Mouse (Mus musculus) monocyte, adult 5-6 weeks (primary cell): ENCODE measurements around the gene Olfr670. TPM values are rescaled to one million over a fixed set of nuclear protein-coding genes. Genes with fewer than 3 reads are reported as not detected.
A peak's percentile ranks its signal among the peaks of the same experiment; 100 is the strongest.
"Not testable (repeated sequence)": the region's sequence is repeated elsewhere in the genome, so short reads cannot be mapped to it uniquely, and the experiment has no call there.

Experiments
- ATAC-seq: fragments of 153-309, 156-312 bp; replicated peaks from 2 replicates; pipeline ENCODE4 v1.8.0; 2017; ENCODE audit warnings: mild to moderate bottlenecking; ENCODE audit not compliant: low TSS enrichment, insufficient number of reproducible peaks, severe bottlenecking, poor library complexity, low FRiP score
- total RNA-seq: library from RNA; stranded (forward); fragments of 200-1000, 200-491, 200-594 nt; gene quantifications from 3 replicates; pipeline ENCODE4 v1.2.3, GENCODE M21; 2017

The Olfr670 gene
- not detected in 3 replicates for total RNA-seq

DNA sequence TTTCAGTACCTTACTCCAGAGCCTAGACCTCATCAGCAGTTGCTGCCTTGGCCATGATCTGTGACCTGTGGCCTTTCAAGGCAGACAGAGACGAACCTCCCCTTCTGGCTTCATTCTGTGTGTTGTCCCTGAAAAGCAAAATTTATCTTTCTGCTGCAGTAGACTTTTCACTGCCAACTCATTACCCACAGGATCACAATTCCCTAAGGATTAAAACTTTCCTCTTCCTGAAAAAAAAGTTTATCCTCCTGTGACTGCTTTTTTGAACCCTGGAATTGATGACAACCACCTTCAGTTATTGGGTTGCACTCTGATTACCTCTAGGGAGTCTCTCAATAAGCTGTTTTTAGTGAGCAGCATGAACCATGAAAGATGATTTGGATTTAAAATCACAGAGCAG lies at the start of gene Olfr670:
Olfr670 (minus strand) TSS at position 101 of the 400 bp plus-strand sequence.
- no peak for ATAC-seq

DNA sequence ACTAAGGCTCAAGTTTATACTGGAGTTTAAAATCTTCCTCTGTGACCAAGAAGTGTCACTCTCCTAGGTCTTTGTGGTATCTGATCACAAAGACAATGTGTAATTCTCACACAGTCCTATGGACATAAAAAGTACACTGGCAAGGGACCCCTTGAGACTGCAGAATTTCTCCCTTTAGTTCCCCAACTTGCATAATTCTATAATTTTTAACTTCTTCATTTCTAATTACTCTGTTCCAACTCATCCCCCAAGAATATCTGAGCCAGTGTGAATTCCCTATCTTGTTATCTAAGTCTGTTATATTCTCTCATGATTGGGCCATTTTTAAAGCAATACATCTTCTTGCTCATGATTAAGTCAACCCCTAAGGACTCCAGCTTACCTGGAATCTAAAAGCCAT lies 39.5 kb upstream of the Olfr670 start, which contains the start of gene Olfr672:
Olfr672 (minus strand) TSS at position 101 of the 400 bp plus-strand sequence.
- ATAC-seq, result no peak

DNA sequence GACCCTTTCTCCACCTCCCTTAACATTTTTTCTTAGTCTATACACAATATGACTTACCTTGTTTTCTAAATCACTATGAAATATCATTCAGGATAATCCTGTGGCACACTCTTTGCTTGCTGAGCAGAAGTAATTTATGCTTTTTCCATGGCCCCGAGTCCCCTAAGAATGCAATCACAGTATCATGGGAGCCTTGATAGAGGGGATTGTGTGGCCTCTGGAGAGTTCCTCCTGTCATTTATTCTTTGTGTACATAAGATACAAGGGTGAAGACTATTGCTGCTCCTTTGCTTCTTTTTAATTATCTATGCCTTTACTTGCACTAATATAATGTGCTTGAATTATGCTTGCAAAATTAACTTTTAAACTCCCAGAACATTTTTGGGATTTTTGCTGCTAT lies 16.6 kb upstream of the Olfr670 start, which contains the start of gene Olfr671:
Olfr671 (minus strand) TSS at position 101 of the 400 bp plus-strand sequence.
- ATAC-seq, result no peak

DNA sequence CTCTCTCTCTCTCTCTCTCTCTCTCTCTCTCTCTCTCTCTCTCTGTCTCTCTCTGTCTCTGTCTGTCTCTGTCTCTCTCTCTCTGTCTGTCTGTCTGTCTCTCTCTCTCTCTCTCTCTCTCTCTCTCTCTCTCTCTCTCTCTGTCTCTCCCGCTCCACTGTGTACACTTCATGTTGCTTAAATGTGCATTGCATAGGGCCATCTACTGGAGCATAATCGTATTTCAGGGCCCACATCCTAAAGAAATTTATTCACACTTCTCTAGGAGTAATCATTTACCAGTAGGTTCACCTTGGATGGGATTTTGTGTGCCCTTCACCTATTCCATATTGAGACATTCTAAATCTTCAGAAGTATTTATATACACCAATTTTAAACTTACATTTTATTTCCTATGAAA lies 10.1 kb upstream of the Olfr670 start:
- not testable (repeated sequence) for ATAC-seq

DNA sequence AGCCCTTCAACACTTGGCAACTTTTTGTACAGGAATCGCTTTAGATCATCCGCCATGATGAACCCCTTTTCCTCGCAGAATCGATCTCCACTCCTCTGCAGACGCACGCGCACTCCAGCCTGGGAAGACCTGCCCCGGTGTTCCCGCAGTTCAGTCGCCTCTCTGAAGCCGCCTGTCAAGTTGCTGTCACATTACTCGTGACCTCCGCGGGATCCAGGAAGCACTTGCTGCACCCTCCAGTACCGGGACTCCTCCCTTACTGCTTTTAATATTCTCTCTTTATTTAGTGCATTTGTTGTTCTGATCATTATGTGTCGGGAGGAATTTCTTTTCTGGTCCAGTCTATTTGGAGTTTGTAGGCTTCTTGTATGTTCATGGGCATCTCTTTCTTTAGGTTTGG lies 12.2 kb downstream of the Olfr670 start:
- ATAC-seq, result peak; percentile 73; the same call in 1 of the 2 replicates

DNA sequence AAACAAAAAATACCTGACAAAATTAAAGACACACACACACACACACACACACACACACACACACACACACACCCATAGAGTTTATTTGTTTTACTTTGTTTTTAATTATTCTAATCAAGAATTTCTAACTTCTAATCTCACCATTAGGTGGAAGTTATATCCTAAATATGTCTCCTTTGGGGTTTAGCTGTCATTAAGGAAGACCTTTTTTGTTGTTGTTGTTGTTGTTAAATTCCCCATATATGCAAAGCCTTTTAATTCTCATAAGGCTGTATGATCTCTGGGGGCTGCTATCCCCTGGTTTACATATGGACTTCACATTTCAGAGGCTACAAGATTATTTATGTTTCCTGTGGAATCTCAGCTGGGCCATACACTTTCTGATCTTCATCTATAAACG lies 28.5 kb downstream of the Olfr670 start, which contains the start of gene Olfr669:
Olfr669 (plus strand) TSS at position 301 of the 400 bp plus-strand sequence.
- ATAC-seq, result no peak

DNA sequence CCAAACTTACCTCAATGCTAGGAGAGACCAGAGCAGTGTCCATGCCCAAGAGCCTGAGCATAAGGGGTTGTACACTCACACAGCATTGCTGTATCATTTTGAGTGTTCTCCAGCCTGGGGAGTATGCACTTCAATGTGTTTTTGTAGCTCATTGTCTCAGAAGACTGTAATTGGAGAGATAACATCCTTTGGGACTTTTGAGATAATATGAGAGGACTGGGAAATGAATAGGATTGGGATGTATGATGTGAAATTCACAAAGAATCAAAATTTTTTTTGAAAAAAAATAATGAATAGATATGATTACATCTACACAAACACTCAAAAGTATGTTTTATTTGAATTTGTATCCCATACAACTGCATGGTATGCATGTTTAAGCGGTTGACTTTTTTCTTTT lies 34.5 kb downstream of the Olfr670 start, which contains the start of gene Olfr668:
Olfr668 (minus strand) TSS at position 101 of the 400 bp plus-strand sequence.
- no peak for ATAC-seq

DNA sequence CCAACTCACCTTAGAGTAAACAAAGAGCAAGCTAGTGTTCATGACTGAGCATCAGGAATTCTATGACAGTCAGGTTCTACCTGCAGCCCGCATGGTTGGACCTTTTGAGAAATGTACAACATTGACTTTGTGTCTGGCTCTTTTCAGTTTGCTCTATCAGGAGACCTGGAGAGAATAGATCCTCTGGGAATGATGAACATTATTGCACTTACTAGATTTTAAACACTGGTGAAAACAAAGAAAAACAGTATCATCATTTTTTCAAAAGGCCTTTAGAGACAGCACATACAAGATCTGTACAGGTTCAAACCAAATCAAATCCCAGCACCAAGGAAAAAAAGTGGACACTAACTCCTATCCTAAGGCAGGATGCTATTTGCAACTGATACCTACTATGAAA lies 41.0 kb downstream of the Olfr670 start, which contains the start of gene Olfr667:
Olfr667 (minus strand) TSS at position 101 of the 400 bp plus-strand sequence.
- no peak for ATAC-seq

Other genes with a start within 250 kb of the Olfr670 start
- gene Usp17le, start 185.2 kb downstream of the Olfr670 start, total RNA-seq, result not detected in 3 replicates
- gene Usp17lb, start 120.0 kb downstream of the Olfr670 start, total RNA-seq, result not detected in 3 replicates
- not detected in 3 replicates for gene Usp17la, start 105.6 kb downstream of the Olfr670 start, total RNA-seq
- gene Olfr665, start 84.6 kb downstream of the Olfr670 start, total RNA-seq, result not detected in 3 replicates
- not detected in 3 replicates for gene Olfr666, start 66.7 kb downstream of the Olfr670 start, total RNA-seq
- gene Olfr667, start 41.1 kb downstream of the Olfr670 start, total RNA-seq, result not detected in 3 replicates
- gene Olfr668, start 34.6 kb downstream of the Olfr670 start, total RNA-seq, result not detected in 3 replicates
- not detected in 3 replicates for gene Olfr669, start 28.4 kb downstream of the Olfr670 start, total RNA-seq
- gene Olfr671, start 16.5 kb upstream of the Olfr670 start, total RNA-seq, result not detected in 3 replicates
- gene Olfr672, start 39.4 kb upstream of the Olfr670 start, total RNA-seq, result not detected in 3 replicates
- gene Olfr675, start 65.8 kb upstream of the Olfr670 start, total RNA-seq, result not detected in 3 replicates
- gene Olfr676, start 70.1 kb upstream of the Olfr670 start, total RNA-seq, result not detected in 3 replicates
- not detected in 3 replicates for gene Olfr677, start 88.8 kb upstream of the Olfr670 start, total RNA-seq
- gene Olfr678, start 101.9 kb upstream of the Olfr670 start, total RNA-seq, result not detected in 3 replicates
- not detected in 3 replicates for gene Olfr679, start 118.6 kb upstream of the Olfr670 start, total RNA-seq
- gene Olfr680-ps1, start 130.2 kb upstream of the Olfr670 start, total RNA-seq, result not detected in 3 replicates
- not detected in 3 replicates for gene Olfr681, start 154.2 kb upstream of the Olfr670 start, total RNA-seq
- not detected in 3 replicates for gene Olfr683, start 184.4 kb upstream of the Olfr670 start, total RNA-seq
- gene Olfr684, start 201.0 kb upstream of the Olfr670 start, total RNA-seq, result not detected in 3 replicates
- not detected in 3 replicates for gene Olfr685, start 223.4 kb upstream of the Olfr670 start, total RNA-seq
- not detected in 3 replicates for gene Olfr686, start 244.9 kb upstream of the Olfr670 start, total RNA-seq